Mouse (Mus musculus) 416B (cell line): ENCODE measurements around the gene Dock2.

Source experiments
- DNase-seq: peaks from one replicate; pipeline ENCODE4 v3.0.0; 2011; ENCODE audit warnings: low read depth

Gene Dock2

GRCm38 (mm10) chr11:34194158-34194941 is 589.3 kb downstream of the Dock2 start:
- DNase-seq, result no peak

- DNase-seq, result no peak
Measured at GRCm38 (mm10) chr11:34193658-34194057, 590.0 kb downstream of the Dock2 start.

- DNase-seq, result no peak
Measured at GRCm38 (mm10) chr11:34184266-34184665, 599.4 kb downstream of the Dock2 start.

- no peak for DNase-seq
Measured at GRCm38 (mm10) chr11:34181214-34182117, 602.2 kb downstream of the Dock2 start.

- no peak for DNase-seq
Measured at GRCm38 (mm10) chr11:34178752-34179151, 604.9 kb downstream of the Dock2 start.
